Mouse (Mus musculus) right cerebral cortex, postnatal 4 days (tissue): ENCODE measurements around the gene Mpped2.

Experiments used
- DNase-seq: peaks from one replicate; pipeline ENCODE4 v3.0.0-alpha.2; 2022

The Mpped2 gene

GRCm38 (mm10) chr2:106692783-106693701 is at the start of gene Mpped2:
Gene Mpped2 (plus strand): TSS chr2:106693269.
- peak; percentile 69 for DNase-seq

GRCm38 (mm10) chr2:106644782-106645181 is 48.3 kb upstream of the Mpped2 start:
- DNase-seq = no peak

- peak; percentile 66 for DNase-seq
These were observed 43.1 kb upstream of the Mpped2 start for GRCm38 (mm10) chr2:106649686-106650570.

GRCm38 (mm10) chr2:106652151-106652550 is 40.9 kb upstream of the Mpped2 start:
- no peak for DNase-seq

- no peak for DNase-seq
These were observed 40.3 kb upstream of the Mpped2 start for GRCm38 (mm10) chr2:106652741-106653140.

GRCm38 (mm10) chr2:106653261-106653660 is 39.8 kb upstream of the Mpped2 start:
- DNase-seq = no peak

GRCm38 (mm10) chr2:106655271-106655670 is 37.8 kb upstream of the Mpped2 start:
- DNase-seq = no peak

GRCm38 (mm10) chr2:106665271-106665670 is 27.8 kb upstream of the Mpped2 start:
- no peak for DNase-seq

GRCm38 (mm10) chr2:106674319-106674718 is 18.8 kb upstream of the Mpped2 start:
- DNase-seq = no peak

GRCm38 (mm10) chr2:106677449-106677848 is 15.6 kb upstream of the Mpped2 start:
- DNase-seq = no peak

GRCm38 (mm10) chr2:106679720-106680455 is 13.2 kb upstream of the Mpped2 start:
- no peak for DNase-seq

GRCm38 (mm10) chr2:106683185-106683831 is 9.8 kb upstream of the Mpped2 start:
- no peak for DNase-seq

GRCm38 (mm10) chr2:106683832-106684231 is 9.2 kb upstream of the Mpped2 start:
- DNase-seq = no peak

GRCm38 (mm10) chr2:106691753-106692363 is 1.2 kb upstream of the Mpped2 start:
- DNase-seq = no peak

GRCm38 (mm10) chr2:106692405-106692782 is 675 bp upstream of the Mpped2 start:
- peak; percentile 22 for DNase-seq

GRCm38 (mm10) chr2:106693702-106694566 is 865 bp downstream of the Mpped2 start:
- DNase-seq = peak; percentile 63

GRCm38 (mm10) chr2:106694567-106694885 is 1.5 kb downstream of the Mpped2 start:
- DNase-seq = no peak

- peak; percentile 72 for DNase-seq
These were observed 2.0 kb downstream of the Mpped2 start for GRCm38 (mm10) chr2:106694886-106695733.

GRCm38 (mm10) chr2:106695734-106696022 is 2.6 kb downstream of the Mpped2 start:
- DNase-seq = no peak

- no peak for DNase-seq
These were observed 3.3 kb downstream of the Mpped2 start for GRCm38 (mm10) chr2:106696372-106696771.
